Mouse (Mus musculus): Measurements from ENCODE around the gene Tmc6. TPM values are rescaled to one million over a fixed set of nuclear protein-coding genes. Genes with fewer than 3 reads are reported as not detected.
A peak's percentile ranks its signal among the peaks of the same experiment; 100 is the strongest.
"Not testable (repeated sequence)": the region's sequence is repeated elsewhere in the genome, so short reads cannot be mapped to it uniquely, and the experiment has no call there.

Gene Tmc6
- total RNA-seq (2017): 81.0 to 99.7 TPM (median 93.0 TPM) in 3 replicates

DNA sequence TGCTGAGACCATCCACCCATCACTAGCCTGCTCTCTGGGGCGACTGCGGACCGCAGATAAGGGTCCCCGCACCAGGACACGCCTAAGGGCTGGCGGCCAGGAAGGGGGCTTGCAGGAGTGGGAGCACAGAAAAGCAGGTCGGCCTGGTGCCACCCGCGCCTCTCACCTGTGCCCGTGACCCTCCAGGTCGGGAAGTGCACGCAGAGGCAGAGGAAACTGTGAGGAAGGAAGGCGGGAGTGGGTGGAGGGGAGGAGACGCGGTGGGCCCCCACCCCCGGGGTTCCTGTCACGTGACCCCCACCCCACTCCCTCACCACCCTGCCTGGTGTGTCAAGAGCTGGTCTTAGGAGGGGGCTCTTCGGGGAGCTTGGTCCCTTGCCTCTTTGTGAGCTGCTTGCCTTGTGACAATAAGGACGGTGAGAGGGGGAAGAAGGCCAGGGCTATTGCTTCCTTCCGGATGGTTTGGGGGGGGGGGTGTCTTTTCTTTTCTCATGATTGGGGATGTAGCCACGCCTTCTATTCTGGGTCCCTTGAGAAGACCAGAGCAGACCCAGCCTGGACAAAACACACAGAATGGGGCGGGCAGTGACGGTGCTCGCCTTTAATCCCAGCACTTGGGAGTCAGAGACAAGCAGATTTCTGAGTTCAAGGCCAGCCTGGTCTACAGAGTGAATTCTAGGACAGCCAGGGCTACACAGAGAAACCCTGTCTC is at the start of gene Tmc6, which contains the start of gene Tmc8:
Gene Tmc6 (minus strand): TSS at position 206 of the 712 bp plus-strand sequence.
Gene Tmc8 (plus strand): TSS at position 84 of the 712 bp plus-strand sequence.
- ATAC-seq (replicated peaks; ENCODE audit: insufficient number of reproducible peaks, low FRiP score, low TSS enrichment, poor library complexity, severe bottlenecking): 0 out of 2 replicates have a peak, but pooled peaks have one; percentile 0

DNA sequence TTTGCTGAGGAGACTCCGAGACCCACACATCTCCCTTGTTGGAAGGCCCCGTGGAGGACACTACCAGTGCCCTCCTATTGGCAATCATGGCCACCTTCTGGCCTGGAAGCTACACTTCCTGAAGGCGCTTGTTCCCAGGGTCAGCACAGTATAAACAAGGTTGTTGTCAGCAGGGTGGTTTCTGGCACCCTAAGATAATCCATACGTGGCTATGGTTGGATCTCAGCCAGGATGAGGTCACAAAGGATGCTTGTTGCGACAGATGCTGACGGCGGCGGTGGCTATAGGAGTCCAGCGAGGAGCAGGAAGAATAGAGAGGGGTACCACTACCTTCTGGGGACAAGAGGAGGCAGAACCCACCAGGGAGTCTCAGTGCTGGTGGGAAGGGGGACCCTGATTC is 48.4 kb upstream of the Tmc6 start:
- ATAC-seq (replicated peaks; ENCODE audit: insufficient number of reproducible peaks, low FRiP score, low TSS enrichment, poor library complexity, severe bottlenecking): no peak

- ATAC-seq (replicated peaks; ENCODE audit: insufficient number of reproducible peaks, low FRiP score, low TSS enrichment, poor library complexity, severe bottlenecking): no peak
Measured at GRCm38 (mm10) chr11:117829671-117830215, 47.7 kb upstream of the Tmc6 start.

- no peak; the same call in 1 of the 2 replicates for ATAC-seq (replicated peaks; ENCODE audit: insufficient number of reproducible peaks, low FRiP score, low TSS enrichment, poor library complexity, severe bottlenecking)
Measured at GRCm38 (mm10) chr11:117828888-117829604, 47.0 kb upstream of the Tmc6 start.

DNA sequence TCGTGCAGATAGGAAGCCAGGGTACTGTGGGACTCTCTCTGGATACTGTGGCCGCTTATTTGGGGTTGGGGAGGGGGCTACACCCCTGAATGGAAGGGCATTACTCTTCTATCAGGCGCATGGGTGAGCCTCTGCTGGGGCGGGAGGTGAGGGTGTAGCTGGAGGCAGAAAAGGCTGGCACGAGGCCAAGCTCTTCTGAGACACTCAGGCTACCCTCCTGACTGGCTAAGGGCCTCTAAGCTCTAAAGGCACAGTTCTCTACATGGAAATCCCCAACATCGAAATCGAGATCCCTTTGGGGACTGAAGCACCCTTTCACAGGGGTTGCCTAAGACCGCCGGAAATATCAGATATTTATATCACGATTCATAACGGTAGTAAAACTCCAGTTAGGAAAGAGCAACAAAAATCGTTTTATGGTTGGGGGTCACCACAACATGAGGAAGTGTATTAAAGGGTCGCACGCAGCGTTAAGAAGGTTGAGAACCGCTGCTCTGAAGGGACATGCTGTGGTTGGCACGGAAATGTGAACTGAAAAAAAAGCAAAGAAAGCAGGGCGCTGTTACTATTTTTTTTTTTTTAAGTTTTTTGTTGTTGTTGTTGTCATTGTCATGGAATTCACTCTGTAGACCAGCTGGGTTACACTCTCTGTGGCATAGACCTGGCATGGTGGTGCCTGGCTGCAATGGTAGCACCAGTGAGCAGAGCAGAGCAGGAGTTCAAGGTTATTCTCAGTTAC is 46.3 kb upstream of the Tmc6 start:
- ATAC-seq (replicated peaks; ENCODE audit: insufficient number of reproducible peaks, low FRiP score, low TSS enrichment, poor library complexity, severe bottlenecking): no peak; the same call in 1 of the 2 replicates

DNA sequence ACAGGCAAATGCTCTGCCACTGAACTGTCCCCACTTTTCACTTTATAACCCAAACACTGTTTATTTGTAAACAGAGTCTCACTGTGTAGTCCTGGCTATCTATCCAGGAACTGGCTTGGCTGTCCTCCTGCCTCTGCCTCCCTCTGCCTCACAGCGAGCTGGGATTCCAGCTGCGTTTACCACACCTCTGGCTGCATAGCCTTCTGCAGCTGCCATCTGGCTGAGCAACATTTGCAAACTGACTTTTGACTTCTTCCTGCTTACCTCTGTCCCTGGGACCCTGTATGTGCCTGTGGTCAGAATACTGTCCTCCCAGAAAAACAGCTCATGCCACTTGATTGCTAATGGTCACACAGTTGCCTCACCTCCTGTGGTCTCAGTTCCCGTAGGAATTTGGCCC is 45.4 kb upstream of the Tmc6 start:
- ATAC-seq (replicated peaks; ENCODE audit: insufficient number of reproducible peaks, low FRiP score, low TSS enrichment, poor library complexity, severe bottlenecking): no peak

DNA sequence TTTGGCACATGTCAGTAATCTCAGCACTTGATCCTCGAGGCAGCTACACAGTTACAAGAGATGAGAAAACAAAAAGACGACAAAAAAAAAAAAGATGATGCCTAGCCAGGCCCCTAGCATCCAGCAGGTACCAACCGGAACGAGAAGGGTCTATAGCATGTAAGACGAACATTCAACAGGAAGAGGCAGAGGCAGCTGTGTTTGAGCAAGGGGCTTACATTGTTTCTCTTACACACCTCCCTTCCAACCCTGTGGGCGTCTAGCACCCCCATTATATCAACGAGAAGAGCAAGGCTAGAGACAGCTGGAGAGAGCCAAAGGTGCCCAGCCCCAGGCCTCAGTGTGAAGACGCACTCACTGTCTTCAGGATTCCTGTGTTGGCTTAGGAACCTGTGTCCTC is 44.9 kb upstream of the Tmc6 start:
- ATAC-seq (replicated peaks; ENCODE audit: insufficient number of reproducible peaks, low FRiP score, low TSS enrichment, poor library complexity, severe bottlenecking): no peak

DNA sequence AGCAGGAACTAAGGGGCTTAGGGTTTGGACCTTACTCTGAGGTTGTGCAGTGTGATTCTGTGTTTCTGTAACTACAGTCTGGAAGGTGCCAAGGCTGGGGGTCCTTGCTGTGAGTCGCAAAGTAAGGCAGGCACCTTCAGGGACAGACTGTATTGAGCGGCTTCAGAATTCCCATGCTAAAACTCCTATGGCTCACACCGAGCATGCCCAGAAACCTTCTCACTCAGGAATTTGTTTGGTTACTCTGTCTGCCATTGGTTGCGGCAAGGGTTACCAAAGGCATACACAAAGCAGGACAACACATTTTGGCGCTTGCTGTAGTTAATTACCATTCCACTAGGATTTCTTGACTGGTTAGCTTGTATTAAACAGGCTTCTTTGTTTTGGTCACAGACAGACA is 44.2 kb upstream of the Tmc6 start:
- no peak for ATAC-seq (replicated peaks; ENCODE audit: insufficient number of reproducible peaks, low FRiP score, low TSS enrichment, poor library complexity, severe bottlenecking)

GRCm38 (mm10) chr11:117825333-117826101 is 43.5 kb upstream of the Tmc6 start, which contains the start of the genes Afmid and Tk1:
Afmid (plus strand) TSS chr11:117825924.
Tk1 (minus strand) TSS chr11:117826092.
- ATAC-seq (replicated peaks; ENCODE audit: insufficient number of reproducible peaks, low FRiP score, low TSS enrichment, poor library complexity, severe bottlenecking): no peak

- ATAC-seq (replicated peaks; ENCODE audit: insufficient number of reproducible peaks, low FRiP score, low TSS enrichment, poor library complexity, severe bottlenecking): peak; percentile 68
Measured at GRCm38 (mm10) chr11:117824060-117824969, 42.3 kb upstream of the Tmc6 start.

GRCm38 (mm10) chr11:117823411-117823810 is 41.4 kb upstream of the Tmc6 start:
- ATAC-seq (replicated peaks; ENCODE audit: insufficient number of reproducible peaks, low FRiP score, low TSS enrichment, poor library complexity, severe bottlenecking): no peak

DNA sequence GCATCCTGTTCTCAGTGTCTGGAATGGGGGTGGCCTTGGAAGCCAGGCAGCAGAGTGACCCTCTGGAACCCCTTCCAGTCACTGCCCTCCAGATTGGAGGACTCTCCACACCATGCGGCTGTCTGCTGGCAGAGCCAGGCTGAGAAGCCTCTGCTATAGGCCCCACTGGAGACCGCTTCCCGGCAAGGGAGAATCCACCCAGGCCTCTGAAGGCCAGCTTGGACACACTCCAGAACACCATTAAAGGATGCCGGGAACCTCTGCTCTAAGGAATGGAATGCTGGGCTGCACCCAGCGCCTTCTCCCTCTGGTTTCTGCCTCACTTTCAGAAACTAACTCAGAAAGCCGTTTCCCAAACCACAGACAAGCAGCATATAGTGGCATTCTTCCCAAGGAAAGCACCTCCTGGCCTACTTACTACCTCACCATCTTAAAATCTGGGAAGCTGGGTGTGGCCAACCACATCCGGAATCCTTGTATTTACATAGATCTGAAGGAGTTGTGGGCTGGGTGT is 40.8 kb upstream of the Tmc6 start:
- ATAC-seq (replicated peaks; ENCODE audit: insufficient number of reproducible peaks, low FRiP score, low TSS enrichment, poor library complexity, severe bottlenecking): no peak

GRCm38 (mm10) chr11:117821868-117822267 is 39.9 kb upstream of the Tmc6 start:
- ATAC-seq (replicated peaks; ENCODE audit: insufficient number of reproducible peaks, low FRiP score, low TSS enrichment, poor library complexity, severe bottlenecking): no peak

GRCm38 (mm10) chr11:117820173-117820572 is 38.2 kb upstream of the Tmc6 start:
- ATAC-seq (replicated peaks; ENCODE audit: insufficient number of reproducible peaks, low FRiP score, low TSS enrichment, poor library complexity, severe bottlenecking): no peak

DNA sequence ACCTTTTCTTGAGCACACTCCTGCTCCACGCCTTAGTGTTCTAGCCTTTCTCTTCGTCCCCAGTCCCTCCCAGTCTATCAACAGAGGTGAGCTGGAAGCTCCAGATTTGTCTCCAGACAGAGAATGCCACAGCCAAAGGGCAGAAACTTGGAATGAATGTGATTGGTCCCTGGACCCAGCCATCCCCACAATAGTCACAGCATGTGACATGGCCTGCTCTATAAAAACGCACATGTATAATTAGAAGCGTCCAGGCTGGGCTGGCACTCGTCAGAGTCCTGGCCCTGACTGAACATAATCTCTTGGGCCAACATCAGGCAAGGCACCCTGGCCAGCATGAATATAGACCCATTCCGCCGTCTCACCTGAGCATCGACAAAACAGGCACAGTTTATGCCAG is 37.1 kb upstream of the Tmc6 start:
- ATAC-seq (replicated peaks; ENCODE audit: insufficient number of reproducible peaks, low FRiP score, low TSS enrichment, poor library complexity, severe bottlenecking): no peak

GRCm38 (mm10) chr11:117816389-117816996 is 34.5 kb upstream of the Tmc6 start:
- no peak for ATAC-seq (replicated peaks; ENCODE audit: insufficient number of reproducible peaks, low FRiP score, low TSS enrichment, poor library complexity, severe bottlenecking)

GRCm38 (mm10) chr11:117815850-117816249 is 33.9 kb upstream of the Tmc6 start:
- not testable (repeated sequence) for ATAC-seq (replicated peaks; ENCODE audit: insufficient number of reproducible peaks, low FRiP score, low TSS enrichment, poor library complexity, severe bottlenecking)

Measured in monocyte, adult 5-6 weeks (primary cell).